Mouse (Mus musculus) inflammation-experienced regulatory T-cells (primary cell): Measurements from ENCODE around the gene 5830411N06Rik. TPM values are rescaled to one million over a fixed set of nuclear protein-coding genes. Genes with fewer than 3 reads are reported as not detected.

Experiments used
- polyA plus RNA-seq, 2 experiments: library from polyadenylated mRNA; unstranded; fragments of 100-300 nt; shearing (Covaris generic); gene quantifications; one replicate each; pipeline ENCODE4 v1.2.1; 2017

Gene 5830411N06Rik
- polyA plus RNA-seq: 10 to 100 TPM in 1 of 2 experiments, under 1 TPM in 1; 0.19 to 12.3 TPM

DNA sequence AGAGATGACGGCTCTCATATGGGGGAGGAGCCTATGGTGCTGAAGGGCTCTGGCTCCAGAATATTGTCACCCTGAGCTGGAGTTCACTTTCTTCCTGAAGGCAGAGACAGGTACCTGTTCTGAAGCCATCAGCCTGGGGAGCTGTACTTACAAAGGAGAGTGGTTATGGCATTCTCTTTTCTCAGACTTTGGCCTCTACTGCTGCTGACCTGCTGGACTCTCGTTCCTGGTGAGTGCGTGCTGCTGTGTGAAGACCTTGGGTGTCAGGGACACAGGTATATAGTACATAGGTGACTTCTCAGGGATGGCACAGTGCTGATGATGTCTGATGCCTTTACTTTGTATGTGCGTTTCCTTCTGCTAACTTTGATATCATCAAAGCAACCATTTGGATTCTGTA, at the start of gene 5830411N06Rik:
5830411N06Rik (plus strand) TSS at position 69 of the 400 bp plus-strand sequence.

DNA sequence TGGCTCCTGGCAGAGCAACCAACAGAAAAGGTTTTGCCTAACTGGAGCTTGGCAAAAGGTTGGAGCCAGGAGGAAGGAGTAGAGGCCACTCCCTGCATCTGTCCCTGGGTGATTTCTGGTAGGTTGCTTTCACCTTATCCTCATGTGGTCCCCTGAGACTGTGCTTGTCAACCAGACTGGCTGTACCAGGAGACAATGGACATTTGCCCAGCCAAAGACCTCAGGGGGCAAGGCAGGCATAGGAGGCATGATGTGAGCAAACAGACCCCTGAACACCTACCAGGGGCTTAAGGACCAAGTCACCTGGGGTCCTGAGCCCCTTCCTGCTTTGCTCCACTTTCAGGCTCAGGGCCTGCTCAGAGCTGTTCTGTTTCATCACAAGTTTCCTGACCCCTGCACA, 41.2 kb upstream of the 5830411N06Rik start, which contains the start of gene Olfr524:
Olfr524 (minus strand) TSS at position 101 of the 400 bp plus-strand sequence.

DNA sequence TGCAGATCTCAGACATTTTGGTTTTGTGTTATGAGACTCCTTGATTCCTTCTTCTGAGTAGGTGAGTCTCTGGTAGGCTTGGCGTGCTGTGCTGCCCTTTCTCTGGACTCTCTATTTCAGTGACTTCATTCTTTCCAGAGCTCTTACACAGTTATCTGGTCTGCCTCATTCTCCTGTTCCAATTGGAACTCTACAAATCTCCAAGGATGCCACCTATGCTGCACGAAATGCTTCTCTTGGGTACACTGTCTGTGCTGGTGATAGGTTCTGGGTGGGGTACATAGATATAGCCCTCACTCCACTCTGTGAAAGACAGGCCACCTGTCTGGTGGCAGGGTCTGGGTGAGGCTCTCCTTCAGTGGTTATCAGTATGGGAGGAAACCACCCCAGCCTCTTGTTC, 29.1 kb upstream of the 5830411N06Rik start, which contains the start of gene Cd163l1:
Cd163l1 (plus strand) TSS at position 301 of the 400 bp plus-strand sequence.

DNA sequence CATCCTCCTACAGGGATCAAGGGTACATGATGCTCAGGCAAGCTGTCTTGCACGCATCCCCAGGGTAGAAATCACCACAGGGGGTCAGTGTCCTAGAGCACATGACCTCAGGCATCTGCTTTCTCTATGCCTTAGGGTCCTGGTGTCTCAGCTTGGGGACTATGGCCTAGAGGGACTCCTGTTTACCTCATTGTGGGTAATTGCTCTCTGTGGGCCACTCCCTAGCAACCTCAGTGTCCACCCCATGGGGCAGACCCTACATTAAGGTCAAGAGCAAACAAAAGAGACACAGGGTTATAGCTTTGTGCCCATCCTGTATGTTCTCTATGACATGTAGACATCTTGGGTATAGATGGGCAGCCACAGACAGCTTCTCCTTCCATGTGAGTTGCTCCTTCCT, 73.5 kb downstream of the 5830411N06Rik start, which contains the start of gene Olfr525:
Olfr525 (plus strand) TSS at position 301 of the 400 bp plus-strand sequence.

DNA sequence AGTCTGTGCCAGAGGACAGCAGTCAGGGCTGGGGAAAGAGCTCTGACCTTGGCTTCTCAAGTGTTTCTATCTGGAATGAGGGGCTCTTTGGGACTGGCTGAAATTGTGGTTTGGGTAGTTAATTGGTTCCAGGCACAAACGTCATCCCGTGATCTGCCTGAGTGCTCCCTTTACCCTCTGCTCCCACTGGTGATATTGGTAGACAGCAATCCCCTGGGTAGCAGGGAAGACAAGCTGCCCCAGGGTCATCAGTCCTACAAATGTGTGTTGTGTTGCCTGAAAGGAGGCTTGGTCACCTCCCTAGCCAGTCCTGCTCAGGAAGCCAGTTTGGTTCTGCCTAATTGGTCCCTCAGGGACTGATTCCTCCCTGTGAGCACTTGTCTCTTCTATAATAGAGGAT, 86.6 kb downstream of the 5830411N06Rik start, which contains the start of gene Olfr527:
Olfr527 (plus strand) TSS at position 301 of the 400 bp plus-strand sequence.

Other genes starting within 250 kb of the 5830411N06Rik start
- gene Zfp511, start 210.9 kb upstream of the 5830411N06Rik start, polyA plus RNA-seq: 10 to 100 TPM; 54.6 to 56.9 TPM
- 10 to 100 TPM; 30.8 to 44.8 TPM for gene Tubgcp2, start 210.6 kb upstream of the 5830411N06Rik start, polyA plus RNA-seq
- gene Msx3, start 198.2 kb upstream of the 5830411N06Rik start, polyA plus RNA-seq: under 1 TPM in 1 of 2 experiments, not detected in 1; 0.43 TPM
- gene Caly, start 164.7 kb upstream of the 5830411N06Rik start, polyA plus RNA-seq: under 1 TPM; 0.13 to 0.23 TPM
- gene Prap1, start 153.9 kb upstream of the 5830411N06Rik start, polyA plus RNA-seq: 1 to 10 TPM in 1 of 2 experiments, not detected in 1; 1.2 TPM
- gene Fuom, start 144.8 kb upstream of the 5830411N06Rik start, polyA plus RNA-seq: 10 to 100 TPM; 12.4 to 13.2 TPM
- 1 to 10 TPM; 4.2 to 4.9 TPM for gene Paox, start 131.5 kb upstream of the 5830411N06Rik start, polyA plus RNA-seq
- gene Echs1, start 130.8 kb upstream of the 5830411N06Rik start, polyA plus RNA-seq: 10 to 100 TPM; 55.3 to 64.6 TPM
- 10 to 100 TPM; 31.9 to 43.1 TPM for gene Mtg1, start 109.7 kb upstream of the 5830411N06Rik start, polyA plus RNA-seq
- 1 to 10 TPM in 1 of 2 experiments, not detected in 1; 1.3 TPM for gene Sprn, start 92.4 kb upstream of the 5830411N06Rik start, polyA plus RNA-seq
- gene Olfr522, start 82.5 kb upstream of the 5830411N06Rik start, polyA plus RNA-seq: under 1 TPM; 0.42 to 0.65 TPM
- gene Olfr523, start 74.1 kb upstream of the 5830411N06Rik start, polyA plus RNA-seq: not detected
- gene Olfr524, start 41.3 kb upstream of the 5830411N06Rik start, polyA plus RNA-seq: under 1 TPM; 0.09 to 0.12 TPM
- 1 to 10 TPM in 1 of 2 experiments, under 1 TPM in 1; 0.06 to 1.2 TPM for gene Cd163l1, start 29.0 kb upstream of the 5830411N06Rik start, polyA plus RNA-seq
- 1 to 10 TPM in 1 of 2 experiments, under 1 TPM in 1; 0.36 to 1.1 TPM for gene Olfr525, start 73.6 kb downstream of the 5830411N06Rik start, polyA plus RNA-seq
- gene Olfr527, start 86.7 kb downstream of the 5830411N06Rik start, polyA plus RNA-seq: not detected
- gene Olfr60, start 114.4 kb downstream of the 5830411N06Rik start, polyA plus RNA-seq: under 1 TPM; 0.30 to 0.80 TPM
- gene Olfr530, start 129.0 kb downstream of the 5830411N06Rik start, polyA plus RNA-seq: under 1 TPM in 1 of 2 experiments, not detected in 1; 0.76 TPM
- gene Olfr531, start 155.6 kb downstream of the 5830411N06Rik start, polyA plus RNA-seq: under 1 TPM; 0.05 to 0.76 TPM
- 1 to 10 TPM in 1 of 2 experiments, under 1 TPM in 1; 0.29 to 1.4 TPM for gene Olfr532, start 174.4 kb downstream of the 5830411N06Rik start, polyA plus RNA-seq
- under 1 TPM in 1 of 2 experiments, not detected in 1; 0.67 TPM for gene Olfr533, start 216.1 kb downstream of the 5830411N06Rik start, polyA plus RNA-seq
- under 1 TPM in 1 of 2 experiments, not detected in 1; 0.04 TPM for gene Olfr535, start 236.9 kb downstream of the 5830411N06Rik start, polyA plus RNA-seq